Mouse (Mus musculus): ENCODE data around the gene Kcnc2.
"Not testable (repeated sequence)": the region's sequence is repeated elsewhere in the genome, so short reads cannot be mapped to it uniquely, and the experiment has no call there.

Kcnc2 gene

GRCm38 (mm10) chr10:112270887-112271802 is at the start of gene Kcnc2:
TSS of gene Kcnc2 (plus strand) at chr10:112271121.
- DNase-seq (ENCODE audit: low read depth, low spot score): peak; percentile 27

GRCm38 (mm10) chr10:112227073-112227472 is 43.8 kb upstream of the Kcnc2 start:
- DNase-seq (ENCODE audit: low read depth, low spot score): no peak

GRCm38 (mm10) chr10:112229091-112229843 is 41.7 kb upstream of the Kcnc2 start:
- peak; percentile 83 for DNase-seq (ENCODE audit: low read depth, low spot score)

GRCm38 (mm10) chr10:112232733-112233132 is 38.2 kb upstream of the Kcnc2 start:
- DNase-seq (ENCODE audit: low read depth, low spot score): not testable (repeated sequence)

- DNase-seq (ENCODE audit: low read depth, low spot score): not testable (repeated sequence)
Measured at GRCm38 (mm10) chr10:112235396-112235940, 35.5 kb upstream of the Kcnc2 start.

- no peak for DNase-seq (ENCODE audit: low read depth, low spot score)
Measured at GRCm38 (mm10) chr10:112248273-112248672, 22.6 kb upstream of the Kcnc2 start.

GRCm38 (mm10) chr10:112263467-112263866 is 7.5 kb upstream of the Kcnc2 start:
- DNase-seq (ENCODE audit: low read depth, low spot score): no peak

GRCm38 (mm10) chr10:112269481-112269880 is 1.4 kb upstream of the Kcnc2 start:
- no peak for DNase-seq (ENCODE audit: low read depth, low spot score)

- DNase-seq (ENCODE audit: low read depth, low spot score): peak; percentile 54
Measured at GRCm38 (mm10) chr10:112269939-112270781, 761 bp upstream of the Kcnc2 start.

- DNase-seq (ENCODE audit: low read depth, low spot score): peak; percentile 43
Measured at GRCm38 (mm10) chr10:112271803-112272165, 863 bp downstream of the Kcnc2 start.

- DNase-seq (ENCODE audit: low read depth, low spot score): no peak
Measured at GRCm38 (mm10) chr10:112272171-112272570, 1.2 kb downstream of the Kcnc2 start.

- no peak for DNase-seq (ENCODE audit: low read depth, low spot score)
Measured at GRCm38 (mm10) chr10:112277996-112278395, 7.1 kb downstream of the Kcnc2 start.

- DNase-seq (ENCODE audit: low read depth, low spot score): peak; percentile 9
Measured at GRCm38 (mm10) chr10:112315136-112315535, 44.2 kb downstream of the Kcnc2 start.

- no peak for DNase-seq (ENCODE audit: low read depth, low spot score)
Measured at GRCm38 (mm10) chr10:112317783-112318182, 46.9 kb downstream of the Kcnc2 start.

- no peak for DNase-seq (ENCODE audit: low read depth, low spot score)
Measured at GRCm38 (mm10) chr10:112357669-112358362, 86.9 kb downstream of the Kcnc2 start.

GRCm38 (mm10) chr10:112358363-112358704 is 87.4 kb downstream of the Kcnc2 start:
- DNase-seq (ENCODE audit: low read depth, low spot score): no peak

- no peak for DNase-seq (ENCODE audit: low read depth, low spot score)
Measured at GRCm38 (mm10) chr10:112360704-112361103, 89.8 kb downstream of the Kcnc2 start.

GRCm38 (mm10) chr10:112368369-112368768 is 97.4 kb downstream of the Kcnc2 start:
- no peak for DNase-seq (ENCODE audit: low read depth, low spot score)

- no peak for DNase-seq (ENCODE audit: low read depth, low spot score)
Measured at GRCm38 (mm10) chr10:112377163-112377562, 106.2 kb downstream of the Kcnc2 start.

GRCm38 (mm10) chr10:112378465-112378864 is 107.5 kb downstream of the Kcnc2 start:
- no peak for DNase-seq (ENCODE audit: low read depth, low spot score)

GRCm38 (mm10) chr10:112380590-112380989 is 109.7 kb downstream of the Kcnc2 start:
- DNase-seq (ENCODE audit: low read depth, low spot score): no peak
